Mouse (Mus musculus) limb, embryonic 14.5 days (tissue): ENCODE data around the gene Rcc1. TPM values are rescaled to one million over a fixed set of nuclear protein-coding genes. Genes with fewer than 3 reads are reported as not detected.

Source experiments
- ATAC-seq: fragments of 200-750 bp; cut with Nextera tagmentation; 2 replicates; pipeline ENCODE4 v1.8.0; 2017; ENCODE audit warnings: low read depth, moderate number of reproducible peaks, moderate TSS enrichment; ENCODE audit not compliant: low FRiP score
- DNase-seq: peaks from one replicate; pipeline ENCODE4 v3.0.0-alpha.2; 2015; ENCODE audit warnings: low spot score
- H3K27ac ChIP-seq: fragments of 300-500 bp; sonication (generic); replicated peaks from 2 replicates; pipeline ENCODE4 v1.5.1; 2014; ENCODE audit warnings: low read depth, mild to moderate bottlenecking, low read length, moderate library complexity, mixed read lengths
- H3K27me3 ChIP-seq: fragments of 300-500 bp; sonication (generic); 2 replicates; pipeline ENCODE4 v1.6.1; 2014; ENCODE audit warnings: low read length, mixed read lengths; ENCODE audit not compliant: control insufficient read depth, insufficient read depth
- H3K36me3 ChIP-seq: fragments of 300-500 bp; sonication (generic); 2 replicates; pipeline ENCODE4 v1.6.1; 2014; ENCODE audit warnings: mild to moderate bottlenecking, low read length, moderate library complexity, mixed read lengths; ENCODE audit not compliant: control insufficient read depth, insufficient read depth
- H3K4me1 ChIP-seq: fragments of 300-500 bp; sonication (generic); 2 replicates; pipeline ENCODE4 v1.6.1; 2014; ENCODE audit warnings: antibody characterized with exemption, low read length, mixed read lengths; ENCODE audit not compliant: control insufficient read depth, insufficient read depth
- H3K4me2 ChIP-seq: fragments of 300-500 bp; sonication (generic); replicated peaks from 2 replicates; pipeline ENCODE4 v1.6.1; 2014; ENCODE audit warnings: low read depth, mild to moderate bottlenecking, low read length, moderate library complexity; ENCODE audit not compliant: severe bottlenecking
- H3K4me3 ChIP-seq: fragments of 300-500 bp; sonication (generic); replicated peaks from 2 replicates; pipeline ENCODE4 v1.5.1; 2014; ENCODE audit warnings: low read length
- H3K9ac ChIP-seq: fragments of 300-500 bp; sonication (generic); 2 replicates; pipeline ENCODE4 v1.6.1; 2014; ENCODE audit warnings: mild to moderate bottlenecking, low read depth, low read length, moderate library complexity; ENCODE audit not compliant: severe bottlenecking
- H3K9me3 ChIP-seq: fragments of 300-500 bp; sonication (generic); 2 replicates; pipeline ENCODE4 v1.6.1; 2016; ENCODE audit warnings: low read length; ENCODE audit not compliant: control insufficient read depth
- POLR2A ChIP-seq: fragments of 200-500 bp; IDR thresholded peaks from 2 replicates; pipeline ENCODE4 v1.8.0; 2012; ENCODE audit warnings: inconsistent platforms, mild to moderate bottlenecking, moderate library complexity, borderline replicate concordance; ENCODE audit not compliant: insufficient read depth, insufficient read length; ENCODE audit errors: extremely low read depth
- WGBS: fragments of 180-500 bp; shearing (Covaris S2); extraction: QIAGEN DNeasy Blood & Tissue Kit; methylation state at CpG from one replicate; pipeline ENCODE4 v1.1.7; 2014; 5-methylcytosine and 5-hydroxymethylcytosine counted together
- polyA plus RNA-seq, 2 experiments: library from polyadenylated mRNA; depleted of rRNA in 1 of 2; stranded (reverse) in 1 of 2; unstranded in 1 of 2; fragments of >200 nt; fragmentation: Nextera tagmentation in 1 of 2; extraction: Ambion mirVana in 1 of 2; gene quantifications; 2 replicates each; pipeline versions ENCODE4 v1.2.1 to v1.2.3; 2012 to 2014

Gene Rcc1
- polyA plus RNA-seq, 2 experiments = 39.4 to 41.3 TPM

DNA sequence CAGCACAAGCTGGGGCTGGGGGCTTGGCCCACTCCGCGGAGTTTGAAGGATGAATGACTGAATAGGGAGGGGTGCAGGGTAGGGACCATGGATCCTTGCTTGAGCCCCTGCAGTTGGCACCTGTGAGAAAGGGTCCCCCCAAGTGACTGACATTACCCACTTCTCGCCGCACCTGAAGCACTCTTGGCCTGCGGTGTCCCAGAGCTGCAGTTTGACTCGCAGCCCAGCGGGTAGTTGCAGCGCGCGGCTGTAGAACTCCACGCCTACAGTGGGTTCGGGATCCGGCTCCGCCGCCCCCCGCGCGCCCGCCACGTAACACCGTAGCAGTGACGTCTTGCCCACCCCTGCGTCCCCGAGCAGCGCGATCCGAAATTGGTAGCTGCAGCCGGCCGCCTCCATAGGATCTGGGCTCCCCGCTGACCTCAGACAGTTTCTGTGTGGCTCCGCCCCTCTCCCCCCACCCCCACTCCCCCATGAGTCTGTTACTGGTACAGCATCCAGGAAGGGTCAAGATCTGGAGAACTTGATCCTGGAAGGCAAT lies 50.4 kb downstream of the Rcc1 start, which contains the start of gene Rab42:
Gene Rab42, minus strand, starts transcription at position 447 of the 541 bp plus-strand sequence.
- 1% methylated on average over 30 of the region's 31 CpGs for WGBS
- ATAC-seq (peak; percentile 81), DNase-seq (peak; percentile 65)
- H3K36me3 ChIP-seq = no peaks in the 10 kb centered on the region
- peak within 1 kb of the TSS; percentile 62 for H3K9ac ChIP-seq
- no peak for TF ChIP-seq POLR2A
- H3K27ac ChIP-seq = peak within 1 kb of the TSS; percentile 55
- no peaks in the 10 kb centered on the region for H3K9me3 ChIP-seq
- H3K27me3 ChIP-seq = no peaks in the 10 kb centered on the region
- no peaks in the 10 kb centered on the region for H3K4me1 ChIP-seq
- peak within 1 kb of the TSS; percentile 46 for H3K4me3 ChIP-seq
- H3K4me2 ChIP-seq = peak within 1 kb of the TSS; percentile 67

DNA sequence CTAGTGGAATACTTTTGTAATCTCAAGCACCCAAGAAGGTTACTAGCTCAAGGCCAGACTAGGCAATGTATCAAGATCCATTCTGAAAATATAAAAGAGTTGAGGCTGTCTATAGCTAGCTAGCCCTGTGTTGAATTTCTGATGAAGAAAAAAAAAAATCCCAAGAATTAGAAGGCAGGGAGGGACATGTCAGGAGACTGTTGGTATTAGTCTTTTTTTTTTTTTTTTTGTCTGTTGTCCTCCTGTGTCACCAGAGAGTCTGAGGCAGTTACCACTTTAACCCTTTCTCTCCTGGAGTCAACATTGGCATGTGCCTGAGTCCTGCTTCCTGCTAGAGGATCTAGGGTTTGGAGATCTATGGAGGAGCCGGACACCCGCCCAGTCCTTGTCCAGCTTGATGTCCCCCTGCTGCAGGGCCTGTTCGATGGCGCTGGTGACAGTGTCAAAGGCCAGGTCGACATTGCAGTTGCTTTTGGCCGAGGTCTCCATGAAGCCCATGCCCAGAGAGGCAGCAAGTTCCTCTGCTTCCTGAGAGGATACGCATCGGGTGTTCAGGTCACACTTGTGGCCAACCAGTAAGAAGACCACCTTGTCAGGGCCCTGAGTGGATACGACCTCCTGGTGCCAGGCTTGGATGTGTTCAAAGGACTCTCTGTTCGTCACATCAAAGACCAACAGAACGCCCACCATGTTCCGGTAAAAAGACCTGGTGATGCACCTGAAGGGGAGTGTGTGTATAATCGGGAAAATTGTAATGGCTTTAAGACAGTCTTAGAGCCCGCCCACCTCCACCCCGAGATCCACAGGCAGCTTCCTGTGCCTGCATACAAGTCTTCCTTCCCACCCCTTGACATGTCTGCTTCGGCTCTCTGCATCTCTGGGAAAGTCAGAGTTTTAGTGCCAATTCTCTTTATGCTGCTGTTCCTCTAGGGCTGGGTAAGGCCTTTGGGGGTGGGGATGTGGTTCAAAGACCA lies 51.2 kb downstream of the Rcc1 start:
- DNase-seq = no peak
- 0 out of 2 replicates have a peak, but pooled peaks have one; percentile 20 for ATAC-seq
- no peak for TF ChIP-seq POLR2A
- Histone ChIP-seq H3K4me3 (peak overlapping the region; percentile 46), H3K4me1 (no peaks in the 10 kb centered on the region), H3K4me2 (peak overlapping the region; percentile 67), H3K9ac (peak overlapping the region; percentile 62), H3K27me3 (no peaks in the 10 kb centered on the region), H3K27ac (peak overlapping the region; percentile 55; the same call in 1 of the 2 replicates), H3K9me3 (no peaks in the 10 kb centered on the region), H3K36me3 (no peaks in the 10 kb centered on the region)
- 64% methylated on average over 16 of the region's 16 CpGs for WGBS

DNA sequence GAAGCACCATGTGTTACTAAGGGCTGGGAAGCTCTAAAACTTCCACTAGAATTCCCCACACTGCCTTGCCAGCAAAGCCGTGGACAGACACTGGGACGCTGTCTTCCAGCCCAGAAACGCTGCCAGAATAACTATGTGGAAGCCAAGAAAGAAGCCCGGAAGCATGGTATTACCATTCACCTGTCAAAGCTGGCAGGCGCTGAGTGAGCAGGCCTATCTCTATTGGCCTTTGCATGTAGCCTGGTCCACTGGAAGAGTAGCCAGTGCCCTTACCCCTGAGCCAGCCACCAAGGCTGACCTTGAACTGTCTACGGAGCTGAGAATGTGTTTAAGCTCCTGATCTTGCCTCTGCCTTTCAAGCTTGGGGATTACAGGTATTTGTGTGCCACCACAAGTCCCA lies 51.9 kb downstream of the Rcc1 start:
- H3K4me1 ChIP-seq = no peaks in the 10 kb centered on the region
- DNase-seq = no peak
- no peaks in the 10 kb centered on the region for H3K9me3 ChIP-seq
- TF ChIP-seq POLR2A = no peak
- no peak overlapping the region for H3K27ac ChIP-seq
- H3K4me2 ChIP-seq = no peak overlapping the region
- no peak overlapping the region for H3K9ac ChIP-seq
- WGBS = 85% methylated on average over 6 of the region's 6 CpGs
- no peaks in the 10 kb centered on the region for H3K27me3 ChIP-seq
- no peak overlapping the region for H3K4me3 ChIP-seq
- no peak for ATAC-seq
- H3K36me3 ChIP-seq = no peaks in the 10 kb centered on the region

- Histone ChIP-seq H3K4me2 (no peak overlapping the region), H3K36me3 (no peaks in the 10 kb centered on the region), H3K9me3 (no peaks in the 10 kb centered on the region), H3K9ac (no peak overlapping the region), H3K4me1 (no peaks in the 10 kb centered on the region), H3K27me3 (no peaks in the 10 kb centered on the region), H3K27ac (no peak overlapping the region), H3K4me3 (no peak overlapping the region)
- ATAC-seq (no peak), DNase-seq (no peak)
- TF ChIP-seq POLR2A = no peak
- WGBS = 90% methylated on average over 1 of the region's 1 CpGs
Observed at GRCm38 (mm10) chr4:132299849-132300248, 53.6 kb downstream of the Rcc1 start.

DNA sequence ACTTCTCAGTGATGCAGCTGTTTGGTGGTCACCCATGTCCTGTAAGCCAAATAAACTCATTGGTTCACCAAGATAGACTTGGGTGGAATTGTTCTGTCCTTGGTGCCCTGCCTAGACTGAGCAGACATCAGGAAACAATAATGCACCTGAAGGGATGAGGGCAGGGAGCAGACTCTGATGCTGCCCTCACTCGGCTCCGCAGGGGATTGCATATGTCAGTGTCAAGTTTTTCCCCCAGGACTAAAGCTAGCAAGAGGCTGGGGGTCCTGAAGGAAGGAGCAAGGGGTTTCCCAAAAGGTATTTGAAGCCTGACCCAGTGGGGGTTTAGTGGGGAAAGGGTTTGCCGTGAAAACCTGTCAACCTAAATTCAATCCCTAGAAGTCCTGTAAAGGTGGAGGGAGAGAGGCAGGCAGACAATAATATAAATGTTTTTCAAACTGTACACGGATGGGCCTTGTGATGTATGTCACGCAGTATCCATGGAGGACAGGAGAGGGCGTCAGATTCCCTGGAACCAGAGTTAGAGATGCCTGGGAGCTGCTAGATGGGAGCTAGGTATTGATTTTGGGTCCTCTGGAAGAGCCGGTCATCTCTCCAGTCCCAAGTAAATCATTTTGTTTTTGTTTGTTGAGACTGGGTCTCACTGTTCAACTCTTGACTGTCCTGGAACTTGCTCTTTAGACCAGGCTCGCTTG lies 57.6 kb downstream of the Rcc1 start:
- Histone ChIP-seq H3K4me2 (no peak overlapping the region), H3K36me3 (peaks cover 17% of the 10 kb centered on the region), H3K4me1 (no peaks in the 10 kb centered on the region), H3K4me3 (no peak overlapping the region), H3K9ac (no peak overlapping the region), H3K9me3 (no peaks in the 10 kb centered on the region), H3K27me3 (no peaks in the 10 kb centered on the region), H3K27ac (no peak overlapping the region)
- DNase-seq (no peak), ATAC-seq (no peak)
- 43% methylated on average over 8 of the region's 8 CpGs for WGBS
- TF ChIP-seq POLR2A = no peak
